Mouse (Mus musculus) CD4-positive, CD25-positive, alpha-beta regulatory T cell, adult 4 months (primary cell): ENCODE measurements around the gene Sucnr1. TPM values are rescaled to one million over a fixed set of nuclear protein-coding genes. Genes with fewer than 3 reads are reported as not detected.

Experiments
- ATAC-seq: one replicate; pipeline ENCODE4 v1.8.0; 2017
- polyA plus RNA-seq, 2 experiments: library from polyadenylated mRNA; unstranded; fragments of 100-300 nt; shearing (Covaris generic); gene quantifications; one replicate each; pipeline ENCODE4 v1.2.1; 2017

The Sucnr1 gene
- polyA plus RNA-seq, 2 experiments from 2014 or later, result not detected

GRCm38 (mm10) chr3:60111889-60112646 lies 30.4 kb downstream of the Sucnr1 start:
- peak; percentile 51 for ATAC-seq

- no peak for ATAC-seq
These were observed 32.9 kb downstream of the Sucnr1 start for GRCm38 (mm10) chr3:60114571-60114970.

- ATAC-seq, result no peak
These were observed 39.8 kb downstream of the Sucnr1 start for GRCm38 (mm10) chr3:60121449-60121848.

- ATAC-seq, result peak; percentile 41
These were observed 42.5 kb downstream of the Sucnr1 start for GRCm38 (mm10) chr3:60123859-60124794.

GRCm38 (mm10) chr3:60126564-60126963 lies 44.9 kb downstream of the Sucnr1 start:
- no peak for ATAC-seq

- peak; percentile 39 for ATAC-seq
These were observed 46.6 kb downstream of the Sucnr1 start for GRCm38 (mm10) chr3:60128282-60128681.

- no peak for ATAC-seq
These were observed 54.1 kb downstream of the Sucnr1 start for GRCm38 (mm10) chr3:60135801-60136200.

Other genes with a start within 250 kb of the Sucnr1 start
- not detected for gene Gm8298, start 220.8 kb upstream of the Sucnr1 start, polyA plus RNA-seq
- gene C130079G13Rik, start 156.7 kb upstream of the Sucnr1 start, polyA plus RNA-seq, result not detected
- gene Aadacl2, start 75.1 kb upstream of the Sucnr1 start, polyA plus RNA-seq, result not detected
- gene Aadac, start 56.2 kb upstream of the Sucnr1 start, polyA plus RNA-seq, result not detected